In genomic region chr5:121477680-121478079, GRCm38 (mm10) we compare ENCODE assay signal across 10 mouse cellular contexts. TPM values are rescaled to one million over a fixed set of nuclear protein-coding genes. Genes with fewer than 3 reads are reported as not detected.
DNase-seq lines count a peak whose midpoint lies in the region; ATAC-seq and TF ChIP-seq lines count a peak whose summit lies in the region.
"Had no signal": no experiment of that assay in that cellular context is flagged by ENCODE, and none has a peak within 500 bp of the region (broad histone marks: within the 10 kb centered on the region; RNA-seq: fewer than 3 reads in every experiment).

No protein-coding gene starts in this region.

- H3K4me2 ChIP-seq in hindbrain, postnatal 0 days (ENCODE audit: low read depth, low read length), result no peak overlapping the region
- no peak overlapping the region for H3K4me2 ChIP-seq in hindbrain, embryonic 13.5 days
- H3K4me2 ChIP-seq in stomach, embryonic 16.5 days (ENCODE audit: low read depth, low read length), result no peak overlapping the region
- H3K4me2 ChIP-seq: embryonic facial prominence, embryonic 15.5 days had no signal

- H3K9me3 ChIP-seq in hindbrain, postnatal 0 days (ENCODE audit: low read length), result no peaks in the 10 kb centered on the region
- H3K9me3 ChIP-seq in hindbrain, embryonic 13.5 days, result no peaks in the 10 kb centered on the region
- H3K9me3 ChIP-seq in stomach, embryonic 16.5 days (replicated peaks; ENCODE audit: control insufficient read depth, low read length), result no peaks in the 10 kb centered on the region
- H3K9me3 ChIP-seq: embryonic facial prominence, embryonic 15.5 days had no signal

- ATAC-seq in hindbrain, postnatal 0 days, result peak; percentile 47; the same call in 1 of the 2 replicates
- no peak for ATAC-seq in hindbrain, embryonic 13.5 days (ENCODE audit: low FRiP score)
- peak; percentile 44; the same call in 1 of the 2 replicates for ATAC-seq in stomach, embryonic 16.5 days (ENCODE audit: insufficient read depth, low FRiP score)

- no peaks in the 10 kb centered on the region for H3K36me3 ChIP-seq in hindbrain, postnatal 0 days (ENCODE audit: insufficient read depth, low read length)
- H3K36me3 ChIP-seq in hindbrain, embryonic 13.5 days, result no peaks in the 10 kb centered on the region
- no peaks in the 10 kb centered on the region for H3K36me3 ChIP-seq in stomach, embryonic 16.5 days (ENCODE audit: control insufficient read depth, insufficient read depth, low read length)
- H3K36me3 ChIP-seq: embryonic facial prominence, embryonic 15.5 days had no signal

- no peak overlapping the region for H3K4me3 ChIP-seq in hindbrain, postnatal 0 days (ENCODE audit: low read length)
- no peak overlapping the region for H3K4me3 ChIP-seq in hindbrain, embryonic 13.5 days
- H3K4me3 ChIP-seq in stomach, embryonic 16.5 days (replicated peaks; ENCODE audit: low read length), result no peak overlapping the region
- H3K4me3 ChIP-seq: embryonic facial prominence, embryonic 15.5 days had no signal

- H3K27me3 ChIP-seq in hindbrain, postnatal 0 days (ENCODE audit: insufficient read depth, low read length), result no peaks in the 10 kb centered on the region
- H3K27me3 ChIP-seq in hindbrain, embryonic 13.5 days, result no peaks in the 10 kb centered on the region
- no peaks in the 10 kb centered on the region for H3K27me3 ChIP-seq in stomach, embryonic 16.5 days (ENCODE audit: control insufficient read depth, insufficient read depth, low read length)
- H3K27me3 ChIP-seq: embryonic facial prominence, embryonic 15.5 days had no signal

- DNase-seq in hindbrain, postnatal 0 days (ENCODE audit: low spot score), result peak; percentile 89
- DNase-seq in thymus, postnatal 0 days (ENCODE audit: low spot score), result peak; percentile 75
- no peak for DNase-seq in thymus, postnatal 4 days
- DNase-seq in c-Kit-positive CD71-positive TER-119-negative erythroid progenitor cells, embryonic 14.5 days (ENCODE audit: low read depth), result peak; percentile 79
- DNase-seq in kidney, postnatal 14 days, result peak; percentile 58
- no peak for DNase-seq in layer of hippocampus, postnatal 25 days (ENCODE audit: extremely low spot score in 1 of 2, low spot score in 1 of 2)

- TF ChIP-seq CTCF in hindbrain, postnatal 0 days (IDR thresholded peaks at IDR 0.05; ENCODE audit: low read depth), result peak; percentile 80

- 30% methylated on average over 3 of the region's 3 CpGs for WGBS in hindbrain, postnatal 0 days
- WGBS in hindbrain, embryonic 13.5 days, result 32% methylated on average over 3 of the region's 3 CpGs
- WGBS in stomach, embryonic 16.5 days, result 31% methylated on average over 3 of the region's 3 CpGs

- H3K27ac ChIP-seq in hindbrain, postnatal 0 days, result no peak overlapping the region
- H3K27ac ChIP-seq in hindbrain, embryonic 13.5 days, result no peak overlapping the region
- no peak overlapping the region for H3K27ac ChIP-seq in stomach, embryonic 16.5 days (ENCODE audit: low read length)
- H3K27ac ChIP-seq: embryonic facial prominence, embryonic 15.5 days had no signal

- no peak overlapping the region for H3K9ac ChIP-seq in hindbrain, postnatal 0 days (replicated peaks; ENCODE audit: low read length)
- no peak overlapping the region for H3K9ac ChIP-seq in hindbrain, embryonic 13.5 days
- no peak overlapping the region for H3K9ac ChIP-seq in stomach, embryonic 16.5 days (ENCODE audit: low read length)
- H3K9ac ChIP-seq: embryonic facial prominence, embryonic 15.5 days had no signal

- H3K4me1 ChIP-seq in hindbrain, postnatal 0 days (ENCODE audit: insufficient read depth, low read length), result no peaks in the 10 kb centered on the region
- H3K4me1 ChIP-seq in hindbrain, embryonic 13.5 days (replicated peaks), result no peaks in the 10 kb centered on the region
- H3K4me1 ChIP-seq in stomach, embryonic 16.5 days (ENCODE audit: control insufficient read depth, insufficient read depth, low read length), result 0 out of 2 replicates have a peak, but pooled peaks cover 4% of the 10 kb centered on the region
- H3K4me1 ChIP-seq: embryonic facial prominence, embryonic 15.5 days had no signal

RNA-seq across cellular contexts. Expression of gene Erp29, which starts 25.4 kb away (rescaled TPM):
- 37.1 and 55.9 TPM in 2 replicates for total RNA-seq in hindbrain, postnatal 0 days (2014; rRNA removed)
- 192 and 196 TPM in 2 replicates for polyA plus RNA-seq in hindbrain, postnatal 0 days (2015; fragmentation: Nextera tagmentation; extraction: Ambion mirVana)
- 165 and 166 TPM in 2 replicates for polyA plus RNA-seq in hindbrain, embryonic 13.5 days (2015; fragmentation: Nextera tagmentation; extraction: Ambion mirVana)
- polyA plus RNA-seq in thymus, postnatal 0 days (2015; fragmentation: Nextera tagmentation; extraction: Ambion mirVana), result 102 and 107 TPM in 2 replicates
- 185 and 207 TPM in 2 replicates for polyA plus RNA-seq in stomach, embryonic 16.5 days (2015; fragmentation: Nextera tagmentation; extraction: Ambion mirVana)
- 100 to 1,000 TPM; 131 to 154 TPM for total RNA-seq in layer of hippocampus, postnatal 25 days (2021)

RNA-seq across cellular contexts. Expression of gene Adam1b, which starts 25.6 kb away (rescaled TPM):
- total RNA-seq in hindbrain, postnatal 0 days (2014; rRNA removed), result not detected in 2 replicates
- not detected in 2 replicates for polyA plus RNA-seq in hindbrain, postnatal 0 days (2015; fragmentation: Nextera tagmentation; extraction: Ambion mirVana)
- polyA plus RNA-seq in hindbrain, embryonic 13.5 days (2015; fragmentation: Nextera tagmentation; extraction: Ambion mirVana), result 0.13 TPM in 1 of 2 replicates, not detected in the other
- 0.05 TPM in 1 of 2 replicates, not detected in the other for polyA plus RNA-seq in thymus, postnatal 0 days (2015; fragmentation: Nextera tagmentation; extraction: Ambion mirVana)
- 0.10 TPM in 1 of 2 replicates, not detected in the other for polyA plus RNA-seq in stomach, embryonic 16.5 days (2015; fragmentation: Nextera tagmentation; extraction: Ambion mirVana)
- total RNA-seq in layer of hippocampus, postnatal 25 days (2021), result under 1 TPM in 1 of 2 experiments, not detected in 1; 0.12 TPM
- polyA plus RNA-seq: embryonic facial prominence, embryonic 15.5 days; liver, embryonic 16.5 days had no signal

RNA-seq across cellular contexts. Expression of gene Tmem116, which starts 26.0 kb away (rescaled TPM):
- 0.72 and 7.6 TPM in 2 replicates for total RNA-seq in hindbrain, postnatal 0 days (2014; rRNA removed)
- polyA plus RNA-seq in hindbrain, postnatal 0 days (2015; fragmentation: Nextera tagmentation; extraction: Ambion mirVana), result 2.3 and 2.6 TPM in 2 replicates
- 1.9 and 2.2 TPM in 2 replicates for polyA plus RNA-seq in hindbrain, embryonic 13.5 days (2015; fragmentation: Nextera tagmentation; extraction: Ambion mirVana)
- polyA plus RNA-seq in thymus, postnatal 0 days (2015; fragmentation: Nextera tagmentation; extraction: Ambion mirVana), result 1.5 and 2.0 TPM in 2 replicates
- 3.5 and 4.5 TPM in 2 replicates for polyA plus RNA-seq in stomach, embryonic 16.5 days (2015; fragmentation: Nextera tagmentation; extraction: Ambion mirVana)
- 1 to 10 TPM; 6.6 to 9.3 TPM for total RNA-seq in layer of hippocampus, postnatal 25 days (2021)

Comparison
In these comparisons a context has a peak if more than half of its experiments do, and no peak if none do; other contexts are left out.
1. DNase-seq: peak in hindbrain, postnatal 0 days (single experiment), thymus, postnatal 0 days (single experiment), c-Kit-positive CD71-positive TER-119-negative erythroid progenitor cells, embryonic 14.5 days (single experiment) and kidney, postnatal 14 days (single experiment); none in thymus, postnatal 4 days (single experiment) and layer of hippocampus, postnatal 25 days (0 of 2).